Mouse (Mus musculus) Patski (cell line): ENCODE data around the gene Zfp830. TPM values are rescaled to one million over a fixed set of nuclear protein-coding genes. Genes with fewer than 3 reads are reported as not detected.

Experiments used
- ATAC-seq: fragments of 100-300 bp; one replicate; pipeline ENCODE4 v1.8.0; 2021
- CTCF ChIA-PET: fragments of 350-600 bp; sonication (Branson Sonifier 250); formaldehyde crosslinking; loops from one replicate; lab custom pipeline; 2022; ENCODE audit warnings: inconsistent platforms; lab: Charles Lee
- POLR2A ChIA-PET: fragments of 350-600 bp; sonication (Branson Sonifier 250); formaldehyde crosslinking; loops from one replicate; lab custom pipeline; 2022; ENCODE audit warnings: antibody characterized with exemption, inconsistent platforms; lab: Charles Lee
- DNase-seq: peaks from one replicate; pipeline ENCODE4 v3.0.0-alpha.2; 2011; ENCODE audit warnings: low read depth, low spot score
- H3K27me3 ChIP-seq: fragments of 371-371 bp; one replicate; pipeline ENCODE4 v1.5.1; 2021
- CTCF ChIP-seq: fragments of 100-300 bp; IDR thresholded peaks from one replicate; pipeline ENCODE4 v1.5.1; 2021
- in situ Hi-C: fragments of 300-500 bp; cut with MboI; formaldehyde crosslinking; loops from 3 replicates; pipeline ENCODE4 v1.11.1; 2018; ENCODE audit warnings: low pct_unique_long_range_greater_than_20kb, mixed read lengths
- polyA plus RNA-seq: library from polyadenylated mRNA; unstranded; gene quantifications from one replicate; pipeline ENCODE4 v1.2.3, GENCODE M21; 2021

Zfp830 gene
- polyA plus RNA-seq, 1 experiment from 2014 or later, result 21.0 TPM

GRCm38 (mm10) chr11:82762286-82762829, 1.8 kb upstream of the Zfp830 start:
- POLR2A ChIA-PET, result no interaction called here
- in situ Hi-C loops, result loop anchor here (25.0 kb wide), 1 partner anchor 525 kb away; the partner anchor contains the start of genes Ap2b1 and Slfn14

GRCm38 (mm10) chr11:82763261-82763660, 884 bp upstream of the Zfp830 start:
- no peak for DNase-seq
- POLR2A ChIA-PET, result no interaction called here
- in situ Hi-C loops, result loop anchor here (25.0 kb wide), 1 partner anchor 524 kb away; the partner anchor contains the start of genes Ap2b1 and Slfn14
- no peak for TF ChIP-seq CTCF
- CTCF ChIA-PET, result no interaction called here
- ATAC-seq, result no peak
- peaks cover 13% of the 10 kb centered on the region for H3K27me3 ChIP-seq

More at GRCm38 (mm10) chr11:82762286-82762829, 1.8 kb upstream of the Zfp830 start:
- peak; percentile 48 for TF ChIP-seq CTCF
- CTCF ChIA-PET, result interaction anchor here (1.0 kb wide), 1 partner anchor 16 kb away, joined by 3 read pairs; no protein-coding TSS in a partner anchor
- H3K27me3 ChIP-seq, result peaks cover 13% of the 10 kb centered on the region
- no peak for ATAC-seq
- DNase-seq, result no peak

GRCm38 (mm10) chr11:82764438-82764924, 336 bp downstream of the Zfp830 start:
- CTCF ChIA-PET, result interaction anchor here (0.8 to 1.0 kb wide), 3 partner anchors 10 to 125 kb away, joined by 3 read pairs; no protein-coding TSS in a partner anchor
- in situ Hi-C loops, result loop anchor here (25.0 kb wide), 1 partner anchor 523 kb away; the partner anchor contains the start of genes Ap2b1 and Slfn14
- H3K27me3 ChIP-seq, result peaks cover 6% of the 10 kb centered on the region
- DNase-seq (no peak), ATAC-seq (peak; percentile 56)
- POLR2A ChIA-PET, result interaction anchor here (0.6 to 0.7 kb wide), 2 partner anchors 16 to 43 kb away, joined by 3 read pairs; partner anchors contain the start of gene Lig3
- TF ChIP-seq CTCF, result no peak

- ChIA-PET CTCF (interaction anchor here (1.1 kb wide), 1 partner anchor 110 kb away, joined by 3 read pairs; no protein-coding TSS in a partner anchor), POLR2A (interaction anchor here (0.9 kb wide), 1 partner anchor 16 kb away, joined by 3 read pairs; no protein-coding TSS in a partner anchor)
- no peaks in the 10 kb centered on the region for H3K27me3 ChIP-seq
- no peak for TF ChIP-seq CTCF
- ATAC-seq (no peak), DNase-seq (no peak)
- in situ Hi-C loops, result no loop called here
Observed at GRCm38 (mm10) chr11:82780134-82780533, 16.0 kb downstream of the Zfp830 start.

- in situ Hi-C loops, result no loop called here
- peak; percentile 39 for DNase-seq
- ATAC-seq, result peak; percentile 93
- ChIA-PET POLR2A (interaction anchor here (0.9 to 1.3 kb wide), 2 partner anchors 17 to 91 kb away, joined by 3 read pairs; no protein-coding TSS in a partner anchor), CTCF (interaction anchor here (0.9 to 1.4 kb wide), 2 partner anchors 23 to 110 kb away, joined by 3 read pairs; no protein-coding TSS in a partner anchor)
- no peak for TF ChIP-seq CTCF
- no peaks in the 10 kb centered on the region for H3K27me3 ChIP-seq
Observed at GRCm38 (mm10) chr11:82780983-82781903, 17.1 kb downstream of the Zfp830 start, which contains the start of gene Lig3. Gene Lig3 (plus strand): TSS chr11:82781108.

- in situ Hi-C loops, result no loop called here
- CTCF ChIA-PET, result interaction anchor here (1.2 to 1.4 kb wide), 2 partner anchors 23 to 55 kb away, joined by 3 read pairs; no protein-coding TSS in a partner anchor
- TF ChIP-seq CTCF, result no peak
- no peaks in the 10 kb centered on the region for H3K27me3 ChIP-seq
- no peak for ATAC-seq
- POLR2A ChIA-PET, result interaction anchor here (1.3 kb wide), 1 partner anchor 90 kb away, joined by 3 read pairs; no protein-coding TSS in a partner anchor
- DNase-seq, result no peak
Observed at GRCm38 (mm10) chr11:82782197-82782596, 18.1 kb downstream of the Zfp830 start.

GRCm38 (mm10) chr11:82783453-82783852, 19.3 kb downstream of the Zfp830 start:
- CTCF ChIA-PET, result interaction anchor here (1.2 kb wide), 1 partner anchor 53 kb away, joined by 3 read pairs; no protein-coding TSS in a partner anchor
- TF ChIP-seq CTCF, result no peak
- in situ Hi-C loops, result no loop called here
- no peak for ATAC-seq
- POLR2A ChIA-PET, result no interaction called here
- DNase-seq, result no peak
- H3K27me3 ChIP-seq, result no peaks in the 10 kb centered on the region

- no peak for TF ChIP-seq CTCF
- in situ Hi-C loops, result no loop called here
Observed at GRCm38 (mm10) chr11:82806656-82807055, 42.5 kb downstream of the Zfp830 start.

GRCm38 (mm10) chr11:82807370-82807769, 43.2 kb downstream of the Zfp830 start:
- DNase-seq, result no peak
- ChIA-PET POLR2A (interaction anchor here (0.7 to 1.3 kb wide), 3 partner anchors 43 to 163 kb away, joined by 3 read pairs; partner anchors contain the start of genes Cct6b and Zfp830), CTCF (interaction anchor here (1.3 to 2.2 kb wide), 3 partner anchors 11 to 78 kb away, joined by 3 to 6 read pairs (median 6); no protein-coding TSS in a partner anchor)
- H3K27me3 ChIP-seq, result no peaks in the 10 kb centered on the region
- TF ChIP-seq CTCF, result no peak
- in situ Hi-C loops, result no loop called here
- no peak for ATAC-seq

More at GRCm38 (mm10) chr11:82806656-82807055, 42.5 kb downstream of the Zfp830 start:
- ATAC-seq, result no peak
- CTCF ChIA-PET, result interaction anchor here (0.9 to 2.2 kb wide), 3 partner anchors 8 to 14 kb away, joined by 3 to 6 read pairs (median 3); no protein-coding TSS in a partner anchor
- no peak for DNase-seq
- no peaks in the 10 kb centered on the region for H3K27me3 ChIP-seq
- POLR2A ChIA-PET, result interaction anchor here (0.6 to 1.0 kb wide), 4 partner anchors 42 to 667 kb away, joined by 3 read pairs; partner anchors contain the start of genes Cct6b and Zfp830
